Mouse (Mus musculus) hindbrain, embryonic 15.5 days (tissue): Measurements from ENCODE around the gene Plekhg6. TPM values are rescaled to one million over a fixed set of nuclear protein-coding genes. Genes with fewer than 3 reads are reported as not detected.

Experiments used
- ATAC-seq: fragments of 200-750 bp; cut with Nextera tagmentation; 2 replicates; pipeline ENCODE4 v1.8.0; 2017; ENCODE audit warnings: low read depth, moderate number of reproducible peaks, moderate TSS enrichment; ENCODE audit not compliant: low FRiP score
- H3K27ac ChIP-seq: fragments of 300-500 bp; sonication (generic); replicated peaks from 2 replicates; pipeline ENCODE4 v1.5.1; 2015; ENCODE audit warnings: mild to moderate bottlenecking, inconsistent platforms
- H3K27me3 ChIP-seq: fragments of 300-500 bp; sonication (generic); 2 replicates; pipeline ENCODE4 v1.6.1; 2015; ENCODE audit warnings: control low read depth, inconsistent platforms
- H3K36me3 ChIP-seq: fragments of 300-500 bp; sonication (generic); 2 replicates; pipeline ENCODE4 v1.6.1; 2015; ENCODE audit warnings: control low read depth, inconsistent platforms
- H3K4me1 ChIP-seq: fragments of 300-500 bp; sonication (generic); replicated peaks from 2 replicates; pipeline ENCODE4 v1.6.1; 2015; ENCODE audit warnings: control low read depth, inconsistent platforms
- H3K4me2 ChIP-seq: fragments of 300-500 bp; sonication (generic); 2 replicates; pipeline ENCODE4 v1.6.1; 2015; ENCODE audit warnings: moderate library complexity, mild to moderate bottlenecking, inconsistent platforms
- H3K4me3 ChIP-seq: fragments of 300-500 bp; sonication (generic); 2 replicates; pipeline ENCODE4 v1.5.1; 2015; ENCODE audit warnings: mild to moderate bottlenecking, inconsistent platforms
- H3K9ac ChIP-seq: fragments of 300-500 bp; sonication (generic); 2 replicates; pipeline ENCODE4 v1.6.1; 2015; ENCODE audit warnings: inconsistent platforms
- H3K9me3 ChIP-seq: fragments of 300-500 bp; sonication (generic); 2 replicates; pipeline ENCODE4 v1.6.1; 2016; ENCODE audit warnings: control low read depth, inconsistent platforms
- WGBS: fragments of 180-500 bp; shearing (Covaris S2); methylation state at CpG from one replicate; pipeline ENCODE4 v1.1.7; 2015; 5-methylcytosine and 5-hydroxymethylcytosine counted together
- polyA plus RNA-seq: library from polyadenylated mRNA; unstranded; fragments of >200 nt; fragmentation: Nextera tagmentation; extraction: Ambion mirVana; gene quantifications from 2 replicates; pipeline ENCODE4 v1.2.1, GENCODE M21; 2015

Gene Plekhg6
- polyA plus RNA-seq, 1 experiment from 2014 or later, result 0.16 TPM

DNA sequence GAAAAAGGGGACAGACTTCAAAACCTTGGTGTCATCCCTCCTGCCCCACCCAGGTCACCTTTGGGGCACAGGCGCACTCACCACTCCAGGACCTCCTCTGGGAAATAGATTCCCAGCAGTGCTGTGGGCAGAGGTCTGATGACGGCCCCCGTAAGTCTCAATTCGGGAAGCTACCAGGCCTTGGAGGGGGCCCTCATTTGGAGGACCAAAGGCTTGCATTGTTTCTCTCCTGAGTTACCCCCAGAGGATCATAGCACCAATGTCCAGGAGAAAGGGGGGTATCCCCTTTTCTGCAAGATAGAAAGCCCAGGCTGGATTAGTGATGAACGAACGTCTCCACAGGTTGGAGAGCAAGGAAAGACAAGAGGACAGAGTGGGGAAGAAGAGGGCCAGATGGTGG, 2.0 kb downstream of the Plekhg6 start:
- Histone ChIP-seq H3K36me3 (no peaks in the 10 kb centered on the region), H3K4me2 (no peak overlapping the region), H3K4me3 (no peak overlapping the region), H3K4me1 (peaks cover 17% of the 10 kb centered on the region), H3K27ac (no peak overlapping the region), H3K27me3 (peaks cover 54% of the 10 kb centered on the region), H3K9ac (no peak overlapping the region), H3K9me3 (no peaks in the 10 kb centered on the region)
- no peak for ATAC-seq
- WGBS, result 17% methylated on average over 6 of the region's 6 CpGs

DNA sequence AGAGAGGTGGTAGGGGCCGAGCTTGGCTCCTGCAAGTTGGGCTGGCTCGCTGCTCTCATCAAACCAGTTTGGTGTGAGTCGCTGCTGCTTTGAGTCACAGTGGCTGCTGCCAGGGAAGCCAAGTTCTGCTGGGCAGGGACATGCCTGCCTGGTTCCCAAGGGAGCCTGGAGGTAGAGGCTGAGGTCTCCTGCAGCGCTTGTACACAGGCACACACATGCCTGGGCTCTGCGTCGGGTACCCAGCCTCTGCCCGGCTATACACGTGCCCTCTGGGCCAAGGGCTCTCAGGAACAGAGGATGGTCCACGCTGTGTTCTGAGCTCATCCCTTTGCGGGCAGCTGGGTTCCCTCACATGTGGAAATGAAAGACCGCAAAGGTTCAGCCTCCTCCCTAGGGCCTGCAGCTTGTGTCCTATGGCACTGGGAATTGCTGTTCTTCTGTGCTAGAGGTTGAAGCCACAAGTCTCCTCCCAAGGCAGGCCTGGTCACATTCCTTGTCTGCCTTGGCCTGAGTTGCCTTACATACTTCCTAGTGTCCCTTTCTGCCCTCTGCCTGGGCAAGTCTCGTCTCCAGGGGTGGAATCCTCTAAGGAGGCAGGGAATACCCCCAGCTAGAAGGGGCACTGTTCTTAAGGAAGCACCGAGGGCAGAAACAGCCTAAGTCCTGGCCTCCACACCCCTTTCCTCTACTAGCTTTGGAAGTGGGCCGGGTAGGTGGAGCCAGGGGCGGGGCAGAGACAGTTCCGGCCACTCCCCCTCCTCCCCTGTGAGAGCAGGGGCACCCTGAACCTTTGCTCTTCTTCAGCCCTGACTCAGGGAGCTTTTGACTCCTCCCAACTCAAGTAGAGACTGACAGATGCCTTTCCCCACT, 2.8 kb downstream of the Plekhg6 start:
- Histone ChIP-seq H3K9me3 (no peaks in the 10 kb centered on the region), H3K36me3 (no peaks in the 10 kb centered on the region), H3K4me3 (no peak overlapping the region), H3K9ac (no peak overlapping the region), H3K4me2 (no peak overlapping the region), H3K4me1 (peaks cover 17% of the 10 kb centered on the region), H3K27me3 (peaks cover 54% of the 10 kb centered on the region), H3K27ac (no peak overlapping the region)
- 35% methylated on average over 16 of the region's 16 CpGs for WGBS
- ATAC-seq, result peak; percentile 32; the same call in 1 of the 2 replicates

DNA sequence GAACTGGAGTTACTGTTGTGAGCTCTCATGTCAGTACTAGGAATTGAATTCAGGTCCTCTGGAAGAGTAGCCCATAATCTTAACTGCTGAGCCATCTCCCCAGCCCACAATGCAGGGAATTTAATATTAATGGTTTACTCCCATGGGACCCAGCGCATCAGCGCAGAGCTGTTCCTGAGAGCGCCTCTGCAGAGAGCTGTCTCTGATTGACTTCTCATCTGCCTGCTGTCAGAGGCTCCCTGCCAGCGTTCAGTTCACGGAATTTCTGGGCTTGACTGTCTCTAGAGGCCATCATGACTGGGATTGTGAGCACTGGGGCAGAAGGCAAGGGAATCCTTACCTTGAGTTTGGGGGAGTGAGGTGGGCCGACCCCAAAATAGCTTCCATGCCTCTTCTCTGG, 3.6 kb downstream of the Plekhg6 start:
- peaks cover 49% of the 10 kb centered on the region for H3K27me3 ChIP-seq
- H3K9ac ChIP-seq, result no peak overlapping the region
- WGBS, result 39% methylated on average over 6 of the region's 6 CpGs
- no peaks in the 10 kb centered on the region for H3K36me3 ChIP-seq
- H3K4me1 ChIP-seq, result peaks cover 17% of the 10 kb centered on the region
- ATAC-seq, result no peak
- H3K9me3 ChIP-seq, result no peaks in the 10 kb centered on the region
- H3K27ac ChIP-seq, result no peak overlapping the region
- no peak overlapping the region for H3K4me2 ChIP-seq
- H3K4me3 ChIP-seq, result no peak overlapping the region

DNA sequence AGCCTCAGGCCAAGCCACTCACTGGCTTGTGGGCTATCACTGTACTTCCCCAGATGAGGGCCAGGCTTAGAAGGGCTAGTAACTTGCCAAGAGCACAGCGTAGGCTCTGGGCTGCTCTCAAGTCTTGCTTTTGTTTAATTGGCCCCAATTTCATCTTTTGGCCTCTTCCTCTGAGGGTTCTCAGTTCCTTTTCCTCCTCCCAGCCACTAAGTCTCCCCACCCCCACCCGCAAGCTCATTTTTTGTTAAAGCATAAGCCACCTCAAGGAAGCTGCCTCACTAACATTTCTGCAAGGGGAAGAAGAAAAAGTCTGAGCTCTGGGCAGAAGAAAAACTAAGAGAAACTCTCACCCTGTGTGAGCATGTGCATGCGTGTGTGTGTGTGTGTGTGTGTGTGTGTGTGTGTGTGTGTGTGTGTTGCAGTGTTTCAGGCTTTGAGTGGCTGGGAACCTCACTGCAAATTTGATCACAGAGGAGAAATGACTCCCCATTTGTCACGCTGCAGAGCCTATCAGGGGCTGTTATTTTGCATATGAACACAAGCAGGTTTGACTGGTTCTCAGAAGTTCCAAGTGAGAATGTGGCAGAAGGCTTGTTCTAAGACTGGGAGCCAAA, 12.7 kb downstream of the Plekhg6 start:
- Histone ChIP-seq H3K9ac (no peak overlapping the region), H3K36me3 (no peaks in the 10 kb centered on the region), H3K4me2 (no peak overlapping the region), H3K4me3 (no peak overlapping the region), H3K27me3 (peaks cover 21% of the 10 kb centered on the region), H3K27ac (no peak overlapping the region), H3K9me3 (no peaks in the 10 kb centered on the region), H3K4me1 (peaks cover 18% of the 10 kb centered on the region)
- no peak for ATAC-seq
- WGBS, result 38% methylated on average over 4 of the region's 4 CpGs

DNA sequence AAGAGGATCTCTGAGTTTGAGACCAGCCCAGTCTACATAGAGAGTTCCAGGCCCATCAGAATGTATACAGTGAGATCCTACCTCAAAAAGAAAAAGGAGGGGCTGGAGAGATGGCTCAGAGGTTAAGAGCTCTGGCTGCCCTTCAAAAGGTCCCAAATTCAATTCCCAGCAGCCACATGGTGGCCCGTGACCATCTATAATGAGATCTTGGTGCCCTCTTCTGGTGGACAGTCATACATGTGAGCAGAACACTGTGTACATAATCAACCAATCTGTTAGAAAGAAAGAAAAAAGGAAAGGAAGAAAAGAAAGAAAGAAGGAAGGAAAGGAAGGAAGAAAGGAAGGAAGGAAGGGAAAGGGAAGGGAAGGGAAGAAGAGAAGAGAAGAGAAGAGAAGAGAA, 14.5 kb downstream of the Plekhg6 start:
- H3K36me3 ChIP-seq, result no peaks in the 10 kb centered on the region
- H3K4me3 ChIP-seq, result no peak overlapping the region
- peaks cover 31% of the 10 kb centered on the region for H3K27me3 ChIP-seq
- peaks cover 27% of the 10 kb centered on the region for H3K4me1 ChIP-seq
- H3K4me2 ChIP-seq, result no peak overlapping the region
- H3K27ac ChIP-seq, result no peak overlapping the region
- ATAC-seq, result no peak
- WGBS, result 64% methylated on average over 1 of the region's 1 CpGs
- H3K9ac ChIP-seq, result no peak overlapping the region
- no peaks in the 10 kb centered on the region for H3K9me3 ChIP-seq

DNA sequence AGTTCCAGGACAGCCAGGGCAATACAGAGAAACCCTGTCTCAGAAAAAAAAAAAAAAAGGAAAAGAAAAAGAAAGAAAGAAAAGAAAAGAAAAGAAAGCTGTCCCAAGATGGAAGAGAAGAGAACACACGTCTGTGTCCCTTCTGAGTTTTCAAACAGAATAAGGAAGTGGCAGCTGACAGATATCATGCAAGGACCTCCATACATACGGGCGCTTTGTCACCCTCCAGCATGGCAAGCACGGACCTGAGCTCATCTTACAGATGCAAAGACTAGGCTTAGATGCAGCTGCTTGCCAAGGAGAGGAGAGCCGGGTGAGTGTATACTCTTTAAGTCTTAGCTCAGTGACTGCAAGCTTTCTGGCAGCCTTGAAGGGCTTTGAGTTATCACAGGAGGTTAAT, 15.1 kb downstream of the Plekhg6 start:
- Histone ChIP-seq H3K4me2 (no peak overlapping the region), H3K27ac (no peak overlapping the region), H3K9me3 (no peaks in the 10 kb centered on the region), H3K9ac (no peak overlapping the region), H3K36me3 (no peaks in the 10 kb centered on the region), H3K4me3 (no peak overlapping the region), H3K4me1 (peaks cover 30% of the 10 kb centered on the region), H3K27me3 (peaks cover 37% of the 10 kb centered on the region)
- 88% methylated on average over 5 of the region's 5 CpGs for WGBS
- no peak for ATAC-seq

DNA sequence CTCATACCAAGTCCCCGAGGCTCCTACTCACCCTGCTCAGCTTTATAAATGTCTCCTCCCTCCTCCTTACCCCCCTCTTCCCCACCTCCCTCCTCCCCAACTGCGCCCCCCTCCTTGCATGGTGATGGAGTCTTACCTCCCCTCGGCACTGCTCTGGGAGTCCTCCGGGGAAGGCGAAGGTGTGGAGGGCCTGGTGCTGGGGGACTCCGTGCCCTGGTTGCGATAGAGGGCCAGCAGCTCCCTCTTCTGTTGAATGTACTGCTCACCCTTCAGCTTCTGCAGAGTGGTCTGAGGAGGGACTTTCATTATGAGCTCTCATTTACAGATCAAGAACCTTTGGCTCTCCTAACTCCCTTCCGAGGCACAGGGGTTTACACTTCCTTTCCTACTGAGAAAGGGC, 16.1 kb downstream of the Plekhg6 start:
- H3K4me2 ChIP-seq, result no peak overlapping the region
- WGBS, result 8% methylated on average over 8 of the region's 8 CpGs
- H3K27me3 ChIP-seq, result peaks cover 40% of the 10 kb centered on the region
- H3K9me3 ChIP-seq, result no peaks in the 10 kb centered on the region
- no peak overlapping the region for H3K9ac ChIP-seq
- no peak overlapping the region for H3K4me3 ChIP-seq
- H3K27ac ChIP-seq, result no peak overlapping the region
- H3K36me3 ChIP-seq, result no peaks in the 10 kb centered on the region
- H3K4me1 ChIP-seq, result peaks cover 30% of the 10 kb centered on the region
- no peak for ATAC-seq

DNA sequence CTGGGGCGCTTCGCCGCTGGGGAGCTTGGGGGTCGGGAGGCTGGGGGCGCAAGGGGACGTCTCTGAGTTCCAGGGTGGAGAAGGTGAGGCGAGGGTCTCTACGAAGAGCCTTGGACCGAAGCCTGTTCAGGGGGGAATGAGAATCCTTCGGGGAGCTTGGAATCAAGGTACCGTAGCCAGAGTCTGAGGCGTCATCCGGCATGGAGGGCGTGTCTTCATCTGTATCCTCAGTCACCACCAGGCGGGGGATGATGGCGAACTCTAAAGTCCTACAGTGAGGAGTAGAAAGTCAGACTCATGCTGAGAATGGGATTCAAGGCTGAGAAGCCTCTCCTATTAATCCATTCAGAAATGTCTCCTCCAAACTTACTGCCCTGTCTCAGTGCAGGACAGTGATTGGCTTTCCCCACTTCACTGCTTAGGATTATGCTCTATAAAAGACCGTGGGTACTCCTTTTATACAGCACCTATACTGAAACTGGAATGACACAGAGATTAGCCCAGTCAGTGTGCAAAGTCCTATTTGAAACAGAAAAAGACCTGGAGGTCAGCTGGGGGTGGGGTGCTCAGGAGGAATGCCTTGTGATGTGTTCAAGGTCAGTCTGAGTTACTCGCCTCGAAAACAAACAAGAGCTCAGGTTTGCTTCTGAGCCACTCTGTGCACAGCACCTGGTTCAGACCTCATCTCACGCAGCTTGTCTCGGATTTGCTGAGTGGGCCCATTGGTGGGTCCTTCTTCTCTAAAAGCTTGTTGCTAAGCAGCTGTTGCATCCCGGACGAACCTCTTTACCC, 16.9 kb downstream of the Plekhg6 start:
- Histone ChIP-seq H3K36me3 (no peaks in the 10 kb centered on the region), H3K4me2 (peak overlapping the region; percentile 38), H3K27ac (no peak overlapping the region), H3K9ac (no peak overlapping the region), H3K9me3 (no peaks in the 10 kb centered on the region), H3K27me3 (peaks cover 40% of the 10 kb centered on the region), H3K4me1 (peaks cover 30% of the 10 kb centered on the region), H3K4me3 (peak overlapping the region; percentile 8; the same call in 1 of the 2 replicates)
- no peak for ATAC-seq
- 6% methylated on average over 23 of the region's 23 CpGs for WGBS

DNA sequence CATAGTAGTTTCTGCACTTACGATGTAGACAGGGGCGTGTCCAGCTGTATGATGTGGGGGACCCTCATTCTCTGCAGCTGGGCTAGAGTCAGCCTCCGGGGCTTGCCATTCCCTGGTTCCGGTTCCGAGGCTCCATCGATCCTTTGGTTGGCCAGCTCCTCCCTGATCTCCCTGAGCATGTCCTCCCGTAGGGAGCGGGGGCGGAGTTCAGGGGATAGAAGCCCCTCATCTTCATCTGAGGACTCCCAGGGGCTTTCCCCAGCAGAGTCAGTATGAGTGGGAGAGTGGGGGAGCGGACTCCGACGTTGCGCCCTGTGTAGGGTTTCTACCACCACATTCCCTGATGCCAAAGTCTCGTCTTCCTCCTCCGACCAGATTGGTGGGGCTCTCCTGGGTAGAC, 17.6 kb downstream of the Plekhg6 start:
- Histone ChIP-seq H3K4me1 (peaks cover 30% of the 10 kb centered on the region), H3K9me3 (no peaks in the 10 kb centered on the region), H3K9ac (no peak overlapping the region), H3K27ac (no peak overlapping the region), H3K4me3 (peak overlapping the region; percentile 8; the same call in 1 of the 2 replicates), H3K4me2 (peak overlapping the region; percentile 38), H3K36me3 (no peaks in the 10 kb centered on the region), H3K27me3 (peaks cover 40% of the 10 kb centered on the region)
- WGBS, result 15% methylated on average over 15 of the region's 15 CpGs
- ATAC-seq, result no peak; the same call in 1 of the 2 replicates

DNA sequence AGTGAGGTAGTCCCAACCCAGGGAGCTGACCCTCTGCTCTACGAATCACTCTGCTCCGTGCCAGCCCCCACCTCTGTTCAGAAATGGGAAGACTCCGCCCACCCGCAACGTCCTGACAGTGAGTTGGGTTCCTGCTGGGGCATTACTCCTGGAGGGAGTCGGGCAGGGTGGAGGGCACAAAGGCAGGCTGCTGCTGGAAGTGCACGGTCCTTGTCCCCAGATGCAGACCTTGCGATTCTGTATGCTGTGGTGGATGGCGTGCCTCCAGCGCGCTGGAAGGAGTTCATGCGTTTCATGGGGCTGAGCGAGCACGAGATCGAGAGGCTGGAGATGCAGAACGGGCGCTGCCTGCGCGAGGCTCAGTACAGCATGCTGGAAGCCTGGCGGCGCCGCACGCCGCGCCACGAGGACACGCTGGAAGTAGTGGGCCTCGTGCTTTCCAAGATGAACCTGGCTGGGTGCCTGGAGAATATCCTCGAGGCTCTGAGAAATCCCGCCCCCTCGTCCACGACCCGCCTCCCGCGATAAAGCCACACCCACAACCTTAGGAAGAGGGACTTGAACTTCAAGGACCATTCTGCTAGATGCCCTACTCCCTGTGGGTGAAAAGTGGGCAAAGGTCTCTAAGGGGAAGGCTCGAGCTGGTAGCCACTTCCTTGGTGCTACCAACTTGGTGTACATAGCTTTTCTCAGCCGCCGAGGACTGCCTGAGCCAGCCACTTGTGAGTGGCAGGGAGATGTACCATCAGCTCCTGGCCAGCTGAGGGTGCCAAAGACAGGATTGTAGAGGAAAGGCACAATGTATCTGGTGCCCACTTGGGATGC, 18.9 kb downstream of the Plekhg6 start:
- Histone ChIP-seq H3K27me3 (peaks cover 40% of the 10 kb centered on the region), H3K4me1 (peaks cover 30% of the 10 kb centered on the region), H3K36me3 (no peaks in the 10 kb centered on the region), H3K4me2 (peak overlapping the region; percentile 60), H3K27ac (no peak overlapping the region), H3K9ac (peak overlapping the region; percentile 8; the same call in 1 of the 2 replicates), H3K9me3 (no peaks in the 10 kb centered on the region), H3K4me3 (peak overlapping the region; percentile 31)
- peak; percentile 63 for ATAC-seq
- WGBS, result 7% methylated on average over 38 of the region's 38 CpGs

DNA sequence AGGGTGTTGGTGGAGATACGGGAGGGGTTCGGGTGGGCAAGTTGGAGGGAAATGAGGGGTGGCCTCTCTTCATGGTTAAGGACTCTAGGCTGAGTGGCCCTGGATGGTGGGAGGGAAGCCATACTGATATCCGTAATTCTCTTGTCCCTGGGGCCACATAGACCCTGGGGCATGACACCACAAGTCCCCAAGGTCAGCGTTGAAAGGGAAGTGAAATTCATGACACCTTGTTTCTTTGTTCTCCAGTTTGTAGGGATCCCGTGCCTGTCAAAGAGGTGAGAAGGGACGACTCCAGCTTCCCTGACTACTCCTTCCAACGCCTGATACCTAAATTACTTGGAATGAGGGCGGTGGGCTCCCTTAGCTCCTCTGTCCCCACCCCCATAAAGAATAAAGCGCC, 19.7 kb downstream of the Plekhg6 start:
- H3K9ac ChIP-seq, result no peak overlapping the region
- no peaks in the 10 kb centered on the region for H3K9me3 ChIP-seq
- peak overlapping the region; percentile 60 for H3K4me2 ChIP-seq
- no peak overlapping the region for H3K4me3 ChIP-seq
- H3K4me1 ChIP-seq, result peaks cover 30% of the 10 kb centered on the region
- WGBS, result 44% methylated on average over 9 of the region's 9 CpGs
- peaks cover 40% of the 10 kb centered on the region for H3K27me3 ChIP-seq
- H3K27ac ChIP-seq, result no peak overlapping the region
- no peak for ATAC-seq
- no peaks in the 10 kb centered on the region for H3K36me3 ChIP-seq
